Mouse (Mus musculus) forebrain, embryonic 15.5 days (tissue): Measurements from ENCODE around the gene Rap1b. TPM values are rescaled to one million over a fixed set of nuclear protein-coding genes. Genes with fewer than 3 reads are reported as not detected.

ENCODE experiments used
- ATAC-seq: fragments of 200-750 bp; cut with Nextera tagmentation; replicated peaks from 2 replicates; pipeline ENCODE4 v1.8.0; 2017; ENCODE audit warnings: mild to moderate bottlenecking, moderate TSS enrichment, moderate library complexity
- H3K27ac ChIP-seq: fragments of 300-500 bp; sonication (generic); replicated peaks from 2 replicates; pipeline ENCODE4 v1.5.1; 2015; ENCODE audit warnings: mild to moderate bottlenecking, inconsistent platforms
- H3K27me3 ChIP-seq: fragments of 300-500 bp; sonication (generic); 2 replicates; pipeline ENCODE4 v1.6.1; 2015; ENCODE audit warnings: inconsistent platforms
- H3K36me3 ChIP-seq: fragments of 300-500 bp; sonication (generic); 2 replicates; pipeline ENCODE4 v1.6.1; 2015; ENCODE audit warnings: mild to moderate bottlenecking, inconsistent platforms
- H3K4me1 ChIP-seq: fragments of 300-500 bp; sonication (generic); 2 replicates; pipeline ENCODE4 v1.6.1; 2015; ENCODE audit warnings: inconsistent platforms
- H3K4me2 ChIP-seq: fragments of 300-500 bp; sonication (generic); replicated peaks from 2 replicates; pipeline ENCODE4 v1.6.1; 2015; ENCODE audit warnings: mild to moderate bottlenecking, inconsistent platforms
- H3K4me3 ChIP-seq: fragments of 300-500 bp; sonication (generic); 2 replicates; pipeline ENCODE4 v1.5.1; 2015; ENCODE audit warnings: mild to moderate bottlenecking, inconsistent platforms
- H3K9ac ChIP-seq: fragments of 300-500 bp; sonication (generic); replicated peaks from 2 replicates; pipeline ENCODE4 v1.6.1; 2015; ENCODE audit warnings: mild to moderate bottlenecking, inconsistent platforms
- H3K9me3 ChIP-seq: fragments of 300-500 bp; sonication (generic); 2 replicates; pipeline ENCODE4 v1.6.1; 2016; ENCODE audit warnings: inconsistent platforms
- WGBS: fragments of 180-500 bp; shearing (Covaris S2); methylation state at CpG from one replicate; pipeline ENCODE4 v1.1.7; 2015; ENCODE audit warnings: mixed read lengths; 5-methylcytosine and 5-hydroxymethylcytosine counted together
- polyA plus RNA-seq: library from polyadenylated mRNA; unstranded; fragments of >200 nt; fragmentation: Nextera tagmentation; extraction: Ambion mirVana; gene quantifications from 2 replicates; pipeline ENCODE4 v1.2.1, GENCODE M21; 2015

Gene Rap1b
- polyA plus RNA-seq, 1 experiment from 2014 or later, result 138 TPM

GRCm38 (mm10) chr10:117808068-117808467 is 37.8 kb downstream of the Rap1b start:
- peaks cover 6% of the 10 kb centered on the region; the same call in 1 of the 2 replicates for H3K36me3 ChIP-seq
- no peak overlapping the region for H3K4me2 ChIP-seq
- ATAC-seq, result no peak
- no peaks in the 10 kb centered on the region for H3K9me3 ChIP-seq
- no peak overlapping the region for H3K9ac ChIP-seq
- WGBS, result 87% methylated on average over 6 of the region's 6 CpGs
- no peaks in the 10 kb centered on the region for H3K4me1 ChIP-seq
- H3K4me3 ChIP-seq, result no peak overlapping the region
- H3K27me3 ChIP-seq, result no peaks in the 10 kb centered on the region
- no peak overlapping the region for H3K27ac ChIP-seq

- Histone ChIP-seq H3K9ac (no peak overlapping the region), H3K27ac (no peak overlapping the region), H3K4me1 (no peaks in the 10 kb centered on the region), H3K27me3 (no peaks in the 10 kb centered on the region), H3K4me3 (no peak overlapping the region), H3K9me3 (no peaks in the 10 kb centered on the region), H3K4me2 (no peak overlapping the region), H3K36me3 (no peaks in the 10 kb centered on the region)
- WGBS, result 60% methylated on average over 9 of the region's 9 CpGs
- no peak for ATAC-seq
Observed at GRCm38 (mm10) chr10:117805919-117806318, 39.9 kb downstream of the Rap1b start.

GRCm38 (mm10) chr10:117803870-117804850 is 41.7 kb downstream of the Rap1b start:
- no peaks in the 10 kb centered on the region for H3K27me3 ChIP-seq
- H3K27ac ChIP-seq, result no peak overlapping the region
- 89% methylated on average over 31 of the region's 31 CpGs for WGBS
- no peaks in the 10 kb centered on the region for H3K36me3 ChIP-seq
- no peaks in the 10 kb centered on the region for H3K4me1 ChIP-seq
- no peak overlapping the region for H3K9ac ChIP-seq
- no peaks in the 10 kb centered on the region for H3K9me3 ChIP-seq
- no peak overlapping the region for H3K4me2 ChIP-seq
- no peak for ATAC-seq
- no peak overlapping the region for H3K4me3 ChIP-seq

- 95% methylated on average over 9 of the region's 9 CpGs for WGBS
- no peak overlapping the region for H3K4me2 ChIP-seq
- no peaks in the 10 kb centered on the region for H3K4me1 ChIP-seq
- no peaks in the 10 kb centered on the region for H3K9me3 ChIP-seq
- ATAC-seq, result no peak
- H3K27me3 ChIP-seq, result no peaks in the 10 kb centered on the region
- H3K9ac ChIP-seq, result no peak overlapping the region
- H3K27ac ChIP-seq, result no peak overlapping the region
- no peak overlapping the region for H3K4me3 ChIP-seq
- no peaks in the 10 kb centered on the region for H3K36me3 ChIP-seq
Observed at GRCm38 (mm10) chr10:117801886-117802285, 43.9 kb downstream of the Rap1b start.

GRCm38 (mm10) chr10:117799806-117800205 is 46.0 kb downstream of the Rap1b start:
- 94% methylated on average over 11 of the region's 11 CpGs for WGBS
- no peaks in the 10 kb centered on the region for H3K27me3 ChIP-seq
- no peak overlapping the region for H3K27ac ChIP-seq
- H3K9me3 ChIP-seq, result no peaks in the 10 kb centered on the region
- no peaks in the 10 kb centered on the region for H3K36me3 ChIP-seq
- H3K4me2 ChIP-seq, result no peak overlapping the region
- no peak overlapping the region for H3K9ac ChIP-seq
- H3K4me3 ChIP-seq, result no peak overlapping the region
- ATAC-seq, result no peak
- H3K4me1 ChIP-seq, result no peaks in the 10 kb centered on the region

GRCm38 (mm10) chr10:117798436-117799035 is 47.3 kb downstream of the Rap1b start:
- no peak overlapping the region for H3K9ac ChIP-seq

GRCm38 (mm10) chr10:117797684-117798083 is 48.2 kb downstream of the Rap1b start:
- Histone ChIP-seq H3K4me1 (peaks cover 6% of the 10 kb centered on the region), H3K27me3 (no peaks in the 10 kb centered on the region)

More at GRCm38 (mm10) chr10:117798436-117799035, 47.3 kb downstream of the Rap1b start:
- Histone ChIP-seq H3K4me3 (no peak overlapping the region), H3K27ac (no peak overlapping the region), H3K36me3 (no peaks in the 10 kb centered on the region), H3K4me2 (no peak overlapping the region), H3K4me1 (no peaks in the 10 kb centered on the region; the same call in 1 of the 2 replicates), H3K9me3 (no peaks in the 10 kb centered on the region), H3K27me3 (no peaks in the 10 kb centered on the region)
- 91% methylated on average over 6 of the region's 6 CpGs for WGBS
- no peak for ATAC-seq

GRCm38 (mm10) chr10:117797106-117797505 is 48.7 kb downstream of the Rap1b start:
- ATAC-seq, result no peak
- 90% methylated on average over 12 of the region's 12 CpGs for WGBS
- peaks cover 6% of the 10 kb centered on the region for H3K4me1 ChIP-seq
- no peak overlapping the region for H3K4me2 ChIP-seq
- H3K4me3 ChIP-seq, result no peak overlapping the region
- no peaks in the 10 kb centered on the region for H3K36me3 ChIP-seq
- no peak overlapping the region for H3K27ac ChIP-seq
- no peaks in the 10 kb centered on the region for H3K27me3 ChIP-seq
- no peak overlapping the region for H3K9ac ChIP-seq
- no peaks in the 10 kb centered on the region for H3K9me3 ChIP-seq

More at GRCm38 (mm10) chr10:117797684-117798083, 48.2 kb downstream of the Rap1b start:
- 76% methylated on average over 7 of the region's 7 CpGs for WGBS
- H3K27ac ChIP-seq, result no peak overlapping the region
- no peak overlapping the region for H3K9ac ChIP-seq
- H3K4me2 ChIP-seq, result no peak overlapping the region
- no peaks in the 10 kb centered on the region for H3K9me3 ChIP-seq
- no peak overlapping the region for H3K4me3 ChIP-seq
- no peaks in the 10 kb centered on the region for H3K36me3 ChIP-seq
- ATAC-seq, result no peak

- no peak overlapping the region for H3K4me3 ChIP-seq
- no peaks in the 10 kb centered on the region for H3K27me3 ChIP-seq
- no peaks in the 10 kb centered on the region for H3K36me3 ChIP-seq
- H3K4me1 ChIP-seq, result peaks cover 15% of the 10 kb centered on the region
- H3K9me3 ChIP-seq, result no peaks in the 10 kb centered on the region
- H3K9ac ChIP-seq, result no peak overlapping the region
- no peak for ATAC-seq
- WGBS, result 95% methylated on average over 7 of the region's 7 CpGs
- H3K4me2 ChIP-seq, result no peak overlapping the region
- H3K27ac ChIP-seq, result no peak overlapping the region
Observed at GRCm38 (mm10) chr10:117796181-117796580, 49.7 kb downstream of the Rap1b start.

- peaks cover 19% of the 10 kb centered on the region for H3K4me1 ChIP-seq
- no peak overlapping the region for H3K27ac ChIP-seq
- H3K27me3 ChIP-seq, result no peaks in the 10 kb centered on the region
- H3K4me2 ChIP-seq, result no peak overlapping the region
- no peak overlapping the region for H3K4me3 ChIP-seq
- H3K9me3 ChIP-seq, result no peaks in the 10 kb centered on the region
- no peaks in the 10 kb centered on the region for H3K36me3 ChIP-seq
- WGBS, result 83% methylated on average over 4 of the region's 4 CpGs
- no peak for ATAC-seq
- no peak overlapping the region for H3K9ac ChIP-seq
Observed at GRCm38 (mm10) chr10:117795206-117795605, 50.6 kb downstream of the Rap1b start.

GRCm38 (mm10) chr10:117793436-117794030 is 52.3 kb downstream of the Rap1b start:
- H3K4me1 ChIP-seq, result peaks cover 19% of the 10 kb centered on the region
- H3K27me3 ChIP-seq, result no peaks in the 10 kb centered on the region
- no peaks in the 10 kb centered on the region for H3K9me3 ChIP-seq
- no peaks in the 10 kb centered on the region for H3K36me3 ChIP-seq
- 0 out of 2 replicates have a peak overlapping the region, but pooled peaks have one; percentile 73 for H3K27ac ChIP-seq
- H3K9ac ChIP-seq, result no peak overlapping the region
- H3K4me2 ChIP-seq, result peak overlapping the region; percentile 53
- no peak for ATAC-seq
- WGBS, result 82% methylated on average over 11 of the region's 11 CpGs
- H3K4me3 ChIP-seq, result peak overlapping the region; percentile 72; the same call in 1 of the 2 replicates
